Mouse (Mus musculus): ENCODE data around the gene Cds1. TPM values are rescaled to one million over a fixed set of nuclear protein-coding genes. Genes with fewer than 3 reads are reported as not detected.

Cds1 gene
- polyA plus RNA-seq, 1 experiment from 2014 or later, result 2.2 TPM

DNA sequence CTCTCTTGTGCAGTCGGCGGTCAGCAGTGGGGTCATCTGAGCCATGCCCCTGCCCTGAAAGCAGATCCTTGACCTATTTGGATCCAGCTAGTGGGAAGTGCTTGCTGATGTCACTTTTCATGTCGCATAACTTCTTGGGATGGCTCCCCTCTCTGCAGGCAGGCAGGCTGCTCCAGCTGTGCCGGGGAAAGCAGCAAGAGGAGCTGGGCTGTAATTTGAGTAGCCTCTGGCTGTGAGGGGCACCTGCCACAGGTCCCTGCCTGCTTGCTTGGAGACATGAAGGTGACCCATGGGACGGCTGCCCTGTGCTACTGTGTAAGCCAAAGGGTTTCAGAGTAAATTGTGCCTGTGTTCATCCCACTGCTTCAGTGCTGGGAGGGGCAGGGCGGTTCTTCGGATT is 54.9 kb downstream of the Cds1 start:
- no peak for ATAC-seq (ENCODE audit: low FRiP score, low read depth)
- no peaks in the 10 kb centered on the region for H3K36me3 ChIP-seq
- H3K9ac ChIP-seq, result no peak overlapping the region
- no peaks in the 10 kb centered on the region for H3K9me3 ChIP-seq
- no peaks in the 10 kb centered on the region; the same call in 1 of the 2 replicates for H3K27me3 ChIP-seq (replicated peaks)
- H3K4me2 ChIP-seq (replicated peaks), result no peak overlapping the region
- H3K4me3 ChIP-seq, result no peak overlapping the region
- WGBS, result 22% methylated on average over 7 of the region's 7 CpGs
- H3K4me1 ChIP-seq, result no peaks in the 10 kb centered on the region
- H3K27ac ChIP-seq, result no peak overlapping the region

DNA sequence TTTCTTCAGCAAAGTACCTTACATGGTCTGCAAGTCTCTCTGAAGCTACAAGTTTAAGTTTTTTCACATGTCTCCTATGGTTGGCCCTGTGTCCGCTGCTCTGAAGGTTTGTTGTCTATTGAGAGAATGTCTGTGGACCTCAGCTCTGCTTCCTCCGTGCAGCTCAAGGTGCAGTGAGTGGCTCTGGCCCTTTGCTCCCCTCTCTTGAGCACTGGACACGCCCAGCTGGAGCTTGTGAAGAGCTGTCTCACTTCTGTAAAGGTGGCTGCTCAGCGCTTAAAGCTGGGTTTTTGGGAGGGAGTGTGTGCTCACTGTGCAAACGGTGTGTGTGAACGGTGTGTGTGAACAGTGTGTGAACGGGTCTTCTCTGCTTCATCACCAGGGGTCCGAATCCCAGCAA is 56.1 kb downstream of the Cds1 start:
- peaks cover 4% of the 10 kb centered on the region for H3K4me1 ChIP-seq

GRCm38 (mm10) chr5:101821491-101822310 is 56.8 kb downstream of the Cds1 start:
- Histone ChIP-seq H3K9ac (no peak overlapping the region), H3K36me3 (no peaks in the 10 kb centered on the region), H3K4me1 (peaks cover 6% of the 10 kb centered on the region), H3K4me3 (no peak overlapping the region), H3K27ac (no peak overlapping the region), H3K27me3 (replicated peaks) (no peaks in the 10 kb centered on the region; the same call in 1 of the 2 replicates), H3K4me2 (replicated peaks) (no peak overlapping the region), H3K9me3 (no peaks in the 10 kb centered on the region)
- no peak for ATAC-seq (ENCODE audit: low FRiP score, low read depth)
- 72% methylated on average over 17 of the region's 17 CpGs for WGBS

More for the DNA sequence above, 56.1 kb downstream of the Cds1 start:
- Histone ChIP-seq H3K9ac (no peak overlapping the region), H3K4me3 (no peak overlapping the region), H3K4me2 (replicated peaks) (no peak overlapping the region), H3K36me3 (no peaks in the 10 kb centered on the region), H3K27ac (no peak overlapping the region), H3K9me3 (no peaks in the 10 kb centered on the region), H3K27me3 (replicated peaks) (no peaks in the 10 kb centered on the region; the same call in 1 of the 2 replicates)
- 72% methylated on average over 8 of the region's 8 CpGs for WGBS
- no peak for ATAC-seq (ENCODE audit: low FRiP score, low read depth)

- H3K4me2 ChIP-seq (replicated peaks), result no peak overlapping the region
- WGBS, result 54% methylated on average over 6 of the region's 6 CpGs
- ATAC-seq (ENCODE audit: low FRiP score, low read depth), result no peak
Measured at GRCm38 (mm10) chr5:101822311-101822670, 57.4 kb downstream of the Cds1 start.

GRCm38 (mm10) chr5:101825111-101825911 is 60.4 kb downstream of the Cds1 start:
- H3K4me1 ChIP-seq, result peaks cover 11% of the 10 kb centered on the region
- H3K9ac ChIP-seq, result no peak overlapping the region
- H3K4me2 ChIP-seq (replicated peaks), result 0 out of 2 replicates have a peak overlapping the region, but pooled peaks have one; percentile 10
- no peaks in the 10 kb centered on the region; the same call in 1 of the 2 replicates for H3K27me3 ChIP-seq (replicated peaks)
- H3K36me3 ChIP-seq, result no peaks in the 10 kb centered on the region
- H3K9me3 ChIP-seq, result no peaks in the 10 kb centered on the region
- no peak overlapping the region for H3K4me3 ChIP-seq
- no peak overlapping the region for H3K27ac ChIP-seq
- WGBS, result 24% methylated on average over 13 of the region's 13 CpGs
- ATAC-seq (ENCODE audit: low FRiP score, low read depth), result no peak

More at GRCm38 (mm10) chr5:101822311-101822670, 57.4 kb downstream of the Cds1 start:
- H3K4me1 ChIP-seq, result peaks cover 11% of the 10 kb centered on the region
- no peaks in the 10 kb centered on the region for H3K36me3 ChIP-seq
- H3K4me3 ChIP-seq, result no peak overlapping the region
- H3K27me3 ChIP-seq (replicated peaks), result no peaks in the 10 kb centered on the region; the same call in 1 of the 2 replicates
- no peak overlapping the region for H3K27ac ChIP-seq
- H3K9me3 ChIP-seq, result no peaks in the 10 kb centered on the region
- no peak overlapping the region for H3K9ac ChIP-seq

- H3K9ac ChIP-seq, result 0 out of 2 replicates have a peak overlapping the region, but pooled peaks have one; percentile 14
Measured at GRCm38 (mm10) chr5:101826531-101826970, 61.6 kb downstream of the Cds1 start.

GRCm38 (mm10) chr5:101827477-101827876 is 62.5 kb downstream of the Cds1 start:
- Histone ChIP-seq H3K36me3 (peaks cover 13% of the 10 kb centered on the region), H3K4me1 (peaks cover 11% of the 10 kb centered on the region), H3K9me3 (no peaks in the 10 kb centered on the region), H3K4me3 (no peak overlapping the region), H3K27me3 (replicated peaks) (no peaks in the 10 kb centered on the region), H3K9ac (no peak overlapping the region), H3K4me2 (replicated peaks) (no peak overlapping the region), H3K27ac (no peak overlapping the region)
- 45% methylated on average over 12 of the region's 12 CpGs for WGBS
- no peak for ATAC-seq (ENCODE audit: low FRiP score, low read depth)

More at GRCm38 (mm10) chr5:101826531-101826970, 61.6 kb downstream of the Cds1 start:
- Histone ChIP-seq H3K4me2 (replicated peaks) (peak overlapping the region; percentile 38), H3K36me3 (peaks cover 6% of the 10 kb centered on the region), H3K4me3 (no peak overlapping the region), H3K4me1 (peaks cover 11% of the 10 kb centered on the region), H3K9me3 (no peaks in the 10 kb centered on the region), H3K27me3 (replicated peaks) (no peaks in the 10 kb centered on the region), H3K27ac (no peak overlapping the region)
- ATAC-seq (ENCODE audit: low FRiP score, low read depth), result peak; percentile 77
- 12% methylated on average over 15 of the region's 15 CpGs for WGBS

DNA sequence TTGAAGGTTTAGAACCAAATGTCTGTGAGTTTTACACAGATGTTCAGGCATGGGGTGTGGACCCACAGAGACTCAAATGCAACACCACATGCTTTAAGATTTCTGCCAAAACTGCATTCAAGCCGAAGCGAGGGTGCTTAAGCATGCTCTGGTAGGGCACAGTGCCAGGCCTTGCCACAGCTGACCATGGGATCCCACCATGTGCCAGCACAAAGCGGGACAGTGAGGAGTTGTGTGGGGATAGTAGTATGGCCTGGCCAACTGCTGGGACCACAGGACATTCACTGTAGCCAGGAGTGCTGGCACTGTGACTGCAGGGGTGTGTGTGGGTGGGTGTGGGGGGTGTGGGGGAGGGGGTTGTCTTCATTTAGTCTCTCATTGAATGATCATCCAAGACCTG is 64.0 kb downstream of the Cds1 start:
- WGBS, result 87% methylated on average over 3 of the region's 3 CpGs
- H3K9ac ChIP-seq, result no peak overlapping the region
- H3K27me3 ChIP-seq (replicated peaks), result no peaks in the 10 kb centered on the region
- H3K4me1 ChIP-seq, result peaks cover 11% of the 10 kb centered on the region
- no peaks in the 10 kb centered on the region for H3K9me3 ChIP-seq
- H3K36me3 ChIP-seq, result peaks cover 20% of the 10 kb centered on the region
- no peak for ATAC-seq (ENCODE audit: low FRiP score, low read depth)
- no peak overlapping the region for H3K4me2 ChIP-seq (replicated peaks)
- no peak overlapping the region for H3K27ac ChIP-seq
- H3K4me3 ChIP-seq, result no peak overlapping the region

DNA sequence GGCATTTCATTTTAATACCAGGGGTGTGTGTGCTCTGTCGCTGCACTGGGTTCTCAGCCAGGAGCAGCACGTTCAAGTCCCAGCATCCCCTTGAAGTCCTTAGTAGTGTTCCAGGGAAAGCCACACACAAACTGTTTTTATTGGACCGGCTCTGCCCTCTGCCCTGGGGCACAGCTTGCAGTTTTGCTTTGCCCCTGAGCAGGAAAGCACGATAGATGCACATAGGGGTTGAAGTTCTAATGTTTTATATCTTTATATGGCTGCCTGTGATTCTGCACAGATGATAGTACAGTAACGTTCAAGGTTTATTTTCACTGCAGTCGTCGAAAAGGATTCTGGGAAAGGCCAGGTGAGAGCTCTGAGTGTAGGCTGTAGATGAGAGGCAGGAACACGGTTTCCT is 65.2 kb downstream of the Cds1 start:
- peaks cover 29% of the 10 kb centered on the region for H3K36me3 ChIP-seq
- H3K9me3 ChIP-seq, result no peaks in the 10 kb centered on the region
- 86% methylated on average over 8 of the region's 8 CpGs for WGBS
- no peak for ATAC-seq (ENCODE audit: low FRiP score, low read depth)
- H3K9ac ChIP-seq, result no peak overlapping the region
- H3K4me2 ChIP-seq (replicated peaks), result no peak overlapping the region
- H3K4me3 ChIP-seq, result no peak overlapping the region
- no peaks in the 10 kb centered on the region for H3K27me3 ChIP-seq (replicated peaks)
- H3K4me1 ChIP-seq, result peaks cover 11% of the 10 kb centered on the region
- no peak overlapping the region for H3K27ac ChIP-seq

DNA sequence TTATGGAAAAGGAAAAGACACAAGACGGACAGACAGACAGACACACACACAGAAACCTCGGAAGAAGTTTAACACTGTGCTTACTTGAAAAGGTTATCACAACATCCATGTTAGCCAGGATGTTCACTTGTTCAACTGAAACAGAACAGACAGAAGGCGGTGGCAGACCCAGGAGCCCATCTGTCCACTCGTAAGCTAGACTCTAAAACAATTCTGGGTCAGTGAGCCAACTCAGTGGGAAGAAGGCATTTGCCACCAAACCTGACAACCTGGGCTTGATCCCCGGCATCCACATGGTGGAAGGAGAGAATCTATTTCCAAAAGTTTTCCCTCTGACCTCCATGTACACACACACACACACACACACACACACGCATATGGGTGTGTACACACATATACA is 67.1 kb downstream of the Cds1 start:
- peaks cover 45% of the 10 kb centered on the region for H3K36me3 ChIP-seq
- H3K9me3 ChIP-seq, result no peaks in the 10 kb centered on the region
- WGBS, result 95% methylated on average over 6 of the region's 6 CpGs
- no peak overlapping the region for H3K27ac ChIP-seq
- ATAC-seq (ENCODE audit: low FRiP score, low read depth), result no peak
- no peak overlapping the region for H3K4me3 ChIP-seq
- H3K9ac ChIP-seq, result no peak overlapping the region
- no peaks in the 10 kb centered on the region for H3K27me3 ChIP-seq (replicated peaks)
- peaks cover 2% of the 10 kb centered on the region; the same call in 1 of the 2 replicates for H3K4me1 ChIP-seq
- no peak overlapping the region for H3K4me2 ChIP-seq (replicated peaks)

DNA sequence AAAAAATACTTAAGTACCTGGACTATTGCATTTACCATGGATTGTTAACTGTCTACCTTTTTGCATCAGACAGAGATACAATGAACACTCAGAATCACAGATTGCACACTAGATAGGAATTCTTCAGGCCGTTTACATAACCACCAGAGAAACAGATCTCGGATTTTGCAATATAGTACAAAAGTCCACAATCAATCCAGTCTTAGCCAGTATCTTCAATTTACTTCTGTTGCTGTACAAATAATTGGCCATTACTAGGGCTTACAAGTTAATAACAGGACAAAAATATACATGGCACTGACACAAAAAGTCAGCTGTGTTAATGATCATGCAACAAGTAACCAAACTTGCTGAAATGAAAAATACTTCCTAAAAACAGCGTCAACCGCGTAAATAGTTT is 68.1 kb downstream of the Cds1 start:
- Histone ChIP-seq H3K27me3 (replicated peaks) (no peaks in the 10 kb centered on the region), H3K9me3 (no peaks in the 10 kb centered on the region), H3K9ac (no peak overlapping the region), H3K4me3 (no peak overlapping the region), H3K36me3 (peaks cover 53% of the 10 kb centered on the region), H3K4me2 (replicated peaks) (no peak overlapping the region), H3K4me1 (no peaks in the 10 kb centered on the region), H3K27ac (no peak overlapping the region)
- 96% methylated on average over 5 of the region's 5 CpGs for WGBS
- ATAC-seq (ENCODE audit: low FRiP score, low read depth), result no peak

- no peak overlapping the region for H3K4me2 ChIP-seq (replicated peaks)
- no peak overlapping the region for H3K4me3 ChIP-seq
- no peaks in the 10 kb centered on the region for H3K4me1 ChIP-seq
- H3K27ac ChIP-seq, result no peak overlapping the region
- no peaks in the 10 kb centered on the region for H3K27me3 ChIP-seq (replicated peaks)
- no peak for ATAC-seq (ENCODE audit: low FRiP score, low read depth)
- peaks cover 61% of the 10 kb centered on the region for H3K36me3 ChIP-seq
- WGBS, result 65% methylated on average over 8 of the region's 8 CpGs
- no peak overlapping the region for H3K9ac ChIP-seq
- no peaks in the 10 kb centered on the region for H3K9me3 ChIP-seq
Measured at GRCm38 (mm10) chr5:101833875-101834274, 68.9 kb downstream of the Cds1 start.
